8 mouse cellular contexts compared by ENCODE assay signal in the genomic region with DNA sequence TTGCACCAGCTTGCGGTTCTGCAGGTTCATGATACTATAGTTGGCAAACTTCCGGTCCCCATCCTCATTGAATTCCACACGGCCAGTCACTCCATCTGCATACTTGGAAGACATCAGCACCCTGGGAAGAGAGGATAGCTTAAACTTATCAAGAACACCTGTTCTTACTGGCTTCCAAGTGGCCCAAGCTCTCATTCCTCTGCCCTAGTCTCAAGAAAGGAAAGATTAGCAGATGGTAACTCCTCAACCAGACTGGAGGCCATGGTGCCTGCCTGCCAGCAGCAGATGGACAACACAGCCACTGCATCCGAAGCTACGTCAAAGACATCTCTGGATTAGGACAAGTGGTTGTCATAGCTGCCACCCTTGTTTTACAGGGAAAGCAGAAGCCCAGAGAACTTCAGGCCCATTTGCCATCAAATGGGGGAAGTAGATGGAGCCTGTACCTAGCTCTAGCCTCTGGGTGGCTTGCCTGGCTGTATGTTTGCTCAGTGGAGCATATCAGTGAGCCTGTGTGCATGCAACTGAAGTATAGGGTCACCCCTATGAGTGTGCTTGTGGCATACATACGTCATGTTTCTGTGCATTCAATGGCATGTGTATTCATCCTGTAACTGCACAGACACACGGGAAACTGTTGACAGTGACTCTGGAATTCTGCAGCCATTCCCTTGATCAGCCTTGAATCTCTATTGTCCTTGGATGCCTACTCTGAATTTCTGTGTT. TPM values are rescaled to one million over a fixed set of nuclear protein-coding genes. Genes with fewer than 3 reads are reported as not detected.
DNase-seq lines count a peak whose midpoint lies in the region; ATAC-seq and TF ChIP-seq lines count a peak whose summit lies in the region.
"Had no signal": no experiment of that assay in that cellular context is flagged by ENCODE, and none has a peak within 500 bp of the region (broad histone marks: within the 10 kb centered on the region; RNA-seq: fewer than 3 reads in every experiment).

No protein-coding gene starts in this region.

- H3K36me3 ChIP-seq in MEL (ENCODE audit: control insufficient read depth in 1 of 2, insufficient read depth in 2 of 2, low read length in 2 of 2), result peaks cover 0 to 3% of the 10 kb centered on the region in 2 experiments; a peak in 1 of 4 replicates
- H3K36me3 ChIP-seq in forebrain, embryonic 12.5 days (replicated peaks), result no peaks in the 10 kb centered on the region
- no peaks in the 10 kb centered on the region for H3K36me3 ChIP-seq in limb, embryonic 15.5 days

- peaks cover 0 to 2% of the 10 kb centered on the region in 2 experiments; a peak in 1 of 4 replicates for H3K27me3 ChIP-seq in MEL (ENCODE audit: control insufficient read depth in 1 of 2, insufficient read depth in 2 of 2, low read length in 2 of 2)
- peaks cover 58% of the 10 kb centered on the region for H3K27me3 ChIP-seq in forebrain, embryonic 12.5 days
- peaks cover 60% of the 10 kb centered on the region for H3K27me3 ChIP-seq in limb, embryonic 15.5 days

- 71% methylated on average over 7 of the region's 7 CpGs for WGBS in forebrain, embryonic 12.5 days
- 71% methylated on average over 7 of the region's 7 CpGs for WGBS in limb, embryonic 15.5 days

- no peak overlapping the region for H3K9ac ChIP-seq in MEL (ENCODE audit: control insufficient read depth, low read depth, low read length, poor library complexity, severe bottlenecking)
- 0 out of 2 replicates have a peak overlapping the region, but pooled peaks have one; percentile 61 for H3K9ac ChIP-seq in forebrain, embryonic 12.5 days
- H3K9ac ChIP-seq in limb, embryonic 15.5 days, result no peak overlapping the region

- TF ChIP-seq RAD21 in MEL (IDR thresholded peaks at IDR 0.05; ENCODE audit: low read depth, low read length), result no peak

- no peaks in the 10 kb centered on the region for H3K9me3 ChIP-seq in MEL (replicated peaks; ENCODE audit: insufficient read depth, low read length)
- no peaks in the 10 kb centered on the region for H3K9me3 ChIP-seq in forebrain, embryonic 12.5 days
- no peaks in the 10 kb centered on the region for H3K9me3 ChIP-seq in limb, embryonic 15.5 days

- TF ChIP-seq CTCF in MEL (IDR thresholded peaks at IDR 0.05 in 2 of 3, conservative IDR thresholded peaks at IDR 0.05 in 1 of 3; ENCODE audit: control insufficient read depth in 1 of 3, insufficient read depth in 1 of 3, low read depth in 2 of 3, low read length in 3 of 3, poor library complexity in 1 of 3, severe bottlenecking in 1 of 3), result no peak

- H3K4me1 ChIP-seq in MEL (ENCODE audit: control insufficient read depth in 1 of 2, insufficient read depth in 2 of 2, low read length in 2 of 2), result peaks cover 0 to 8% of the 10 kb centered on the region in 2 experiments; a peak in 2 of 4 replicates
- 0 out of 2 replicates have a peak, but pooled peaks cover 13% of the 10 kb centered on the region for H3K4me1 ChIP-seq in forebrain, embryonic 12.5 days
- peaks cover 13% of the 10 kb centered on the region for H3K4me1 ChIP-seq in limb, embryonic 15.5 days

- H3K4me3 ChIP-seq in MEL (ENCODE audit: control insufficient read depth in 1 of 2, insufficient read depth in 1 of 2, low read depth in 2 of 2, low read length in 2 of 2), result no peak overlapping the region
- peak overlapping the region; percentile 49; the same call in 1 of the 2 replicates for H3K4me3 ChIP-seq in forebrain, embryonic 12.5 days (replicated peaks)
- H3K4me3 ChIP-seq in limb, embryonic 15.5 days, result peak overlapping the region; percentile 43; the same call in 1 of the 2 replicates

- H3K27ac ChIP-seq in MEL (ENCODE audit: control insufficient read depth, low read depth, low read length), result no peak overlapping the region
- no peak overlapping the region for H3K27ac ChIP-seq in forebrain, embryonic 12.5 days
- H3K27ac ChIP-seq in limb, embryonic 15.5 days, result no peak overlapping the region

- no peak for TF ChIP-seq EP300 in MEL (IDR thresholded peaks at IDR 0.05; ENCODE audit: low read depth in 1 of 2, low read length in 2 of 2)

- no peak for TF ChIP-seq POLR2A in MEL (IDR thresholded peaks at IDR 0.05; ENCODE audit: control insufficient read depth in 1 of 2, insufficient read depth in 1 of 2, low read depth in 1 of 2, low read length in 2 of 2, poor library complexity in 1 of 2)

- peak; percentile 69 for DNase-seq in 416B (ENCODE audit: low read depth)
- peak; percentile 29 for DNase-seq in MEL (ENCODE audit: low read depth, low spot score)
- no peak for DNase-seq in spleen, adult 18-20 months
- DNase-seq in spleen, postnatal 14 days (ENCODE audit: low spot score in 2 of 2), result no peak
- no peak for DNase-seq in thymus, postnatal 25 days

- ATAC-seq in forebrain, embryonic 12.5 days (ENCODE audit: low FRiP score), result no peak
- ATAC-seq in limb, embryonic 15.5 days (ENCODE audit: insufficient number of reproducible peaks, low FRiP score, low TSS enrichment, low read depth), result no peak

- peak overlapping the region; percentile 87 for H3K4me2 ChIP-seq in forebrain, embryonic 12.5 days
- H3K4me2 ChIP-seq in limb, embryonic 15.5 days, result peak overlapping the region; percentile 81; the same call in 1 of the 2 replicates

- H3K79me2 ChIP-seq in MEL (ENCODE audit: control insufficient read depth, insufficient read depth, low read length, poor library complexity), result no peaks in the 10 kb centered on the region

TF ChIP-seq in MEL, 35 proteins besides CTCF, POLR2A, EP300 and RAD21:
- TF ChIP-seq ZNF384 (IDR thresholded peaks at IDR 0.05; ENCODE audit: low read depth, low read length) (no peak), KAT2A (conservative IDR thresholded peaks at IDR 0.05; ENCODE audit: low read depth, low read length) (no peak), MAZ (IDR thresholded peaks at IDR 0.05; ENCODE audit: low read depth, low read length) (no peak), MAFK (IDR thresholded peaks at IDR 0.05; ENCODE audit: borderline replicate concordance, low read depth, low read length) (no peak), TBP (IDR thresholded peaks at IDR 0.05; ENCODE audit: low read depth, low read length) (no peak), CHD1 (IDR thresholded peaks at IDR 0.05; ENCODE audit: low read depth, low read length) (no peak), MYB (IDR thresholded peaks at IDR 0.05; ENCODE audit: low read depth, low read length) (no peak), NELFE (IDR thresholded peaks at IDR 0.05; ENCODE audit: low read depth, low read length) (no peak), MAX (IDR thresholded peaks at IDR 0.05; ENCODE audit: low read length) (no peak), GATA1 (IDR thresholded peaks at IDR 0.05; ENCODE audit: low read depth, low read length) (no peak), POLR2AphosphoS2 (IDR thresholded peaks at IDR 0.05; ENCODE audit: low read length) (no peak), POLR2AphosphoS5 (IDR thresholded peaks at IDR 0.05; ENCODE audit: borderline replicate concordance, low read depth, low read length) (no peak)

RNA-seq across cellular contexts. Expression of a gene that starts 14.4 kb away (rescaled TPM):
- not detected in 2 replicates for total RNA-seq in MEL (2012; rRNA removed)
- not detected for polyA plus RNA-seq in MEL (2012; ENCODE audit: insufficient read depth in 1 of 2, insufficient read length in 2 of 2, low read depth in 1 of 2, low replicate concordance in 2 of 2, missing spikeins in 1 of 2)
- polyA plus RNA-seq in forebrain, embryonic 12.5 days (2016; fragmentation: Nextera tagmentation; extraction: Ambion mirVana), result not detected in 2 replicates
- polyA plus RNA-seq in limb, embryonic 15.5 days (2015; fragmentation: Nextera tagmentation; extraction: Ambion mirVana), result 0.61 and 0.92 TPM in 2 replicates
- total RNA-seq: liver, adult 2 months had no signal

RNA-seq across cellular contexts. Expression of a gene that starts 14.9 kb away (rescaled TPM):
- total RNA-seq in MEL (2012; rRNA removed), result not detected in 2 replicates
- under 1 TPM in 1 of 2 experiments, not detected in 1; 0.07 TPM for polyA plus RNA-seq in MEL (2012; ENCODE audit: insufficient read depth in 1 of 2, insufficient read length in 2 of 2, low read depth in 1 of 2, low replicate concordance in 2 of 2, missing spikeins in 1 of 2)
- polyA plus RNA-seq in forebrain, embryonic 12.5 days (2016; fragmentation: Nextera tagmentation; extraction: Ambion mirVana), result 2.2 and 5.6 TPM in 2 replicates
- 0.71 and 0.87 TPM in 2 replicates for polyA plus RNA-seq in limb, embryonic 15.5 days (2015; fragmentation: Nextera tagmentation; extraction: Ambion mirVana)
- total RNA-seq: liver, adult 2 months had no signal
- polyA plus RNA-seq: liver, adult 2 months had no signal

RNA-seq across cellular contexts. Expression of a gene that starts 16.1 kb away (rescaled TPM):
- total RNA-seq in MEL (2012; rRNA removed), result not detected in 2 replicates
- polyA plus RNA-seq in MEL (2012; ENCODE audit: insufficient read depth in 1 of 2, insufficient read length in 2 of 2, low read depth in 1 of 2, low replicate concordance in 2 of 2, missing spikeins in 1 of 2), result not detected
- polyA plus RNA-seq in forebrain, embryonic 12.5 days (2016; fragmentation: Nextera tagmentation; extraction: Ambion mirVana), result not detected in 2 replicates
- polyA plus RNA-seq in limb, embryonic 15.5 days (2015; fragmentation: Nextera tagmentation; extraction: Ambion mirVana), result not detected in 2 replicates
- total RNA-seq: liver, adult 2 months had no signal
- polyA plus RNA-seq: liver, adult 2 months had no signal

RNA-seq across cellular contexts. Expression of a gene that starts 28.0 kb away (rescaled TPM):
- total RNA-seq in MEL (2012; rRNA removed), result 37.7 and 49.6 TPM in 2 replicates
- polyA plus RNA-seq in MEL (2012; ENCODE audit: insufficient read depth in 1 of 2, insufficient read length in 2 of 2, low read depth in 1 of 2, low replicate concordance in 2 of 2, missing spikeins in 1 of 2), result 10 to 100 TPM in 1 of 2 experiments, not detected in 1; 50.1 TPM
- polyA plus RNA-seq in forebrain, embryonic 12.5 days (2016; fragmentation: Nextera tagmentation; extraction: Ambion mirVana), result 74.8 and 80.8 TPM in 2 replicates
- 47.0 and 55.8 TPM in 2 replicates for polyA plus RNA-seq in limb, embryonic 15.5 days (2015; fragmentation: Nextera tagmentation; extraction: Ambion mirVana)

RNA-seq across cellular contexts. Expression of a gene that starts 31.8 kb away (rescaled TPM):
- 9.8 and 10.3 TPM in 2 replicates for total RNA-seq in MEL (2012; rRNA removed)
- 10 to 100 TPM in 1 of 2 experiments, not detected in 1; 67.0 TPM for polyA plus RNA-seq in MEL (2012; ENCODE audit: insufficient read depth in 1 of 2, insufficient read length in 2 of 2, low read depth in 1 of 2, low replicate concordance in 2 of 2, missing spikeins in 1 of 2)
- polyA plus RNA-seq in forebrain, embryonic 12.5 days (2016; fragmentation: Nextera tagmentation; extraction: Ambion mirVana), result 134 and 141 TPM in 2 replicates
- 136 and 140 TPM in 2 replicates for polyA plus RNA-seq in limb, embryonic 15.5 days (2015; fragmentation: Nextera tagmentation; extraction: Ambion mirVana)

Comparison
In these comparisons a context has a peak if more than half of its experiments do, and no peak if none do; other contexts are left out.
1. DNase-seq: peak in 416B (single experiment) and MEL (single experiment); none in spleen, adult 18-20 months (0 of 2), spleen, postnatal 14 days (0 of 2) and thymus, postnatal 25 days (single experiment).
2. H3K4me3 ChIP-seq: peak in forebrain, embryonic 12.5 days (single experiment) and limb, embryonic 15.5 days (single experiment); none in MEL (0 of 2).